Mouse (Mus musculus) spleen, adult 2 months (tissue): ENCODE results near the gene Slc24a3. TPM values are rescaled to one million over a fixed set of nuclear protein-coding genes. Genes with fewer than 3 reads are reported as not detected.

Source experiments
- DNase-seq, 2 experiments: peaks; one replicate each; pipeline versions ENCODE4 v3.0.0 to v3.0.0-alpha.2; 2012 to 2021; ENCODE audit warnings: low spot score in 2 of 2, low read depth in 1 of 2
- H3K27ac ChIP-seq: fragments of 200-500 bp; 2 replicates; pipeline ENCODE4 v1.5.1; 2012; ENCODE audit warnings: low read length, inconsistent platforms; ENCODE audit not compliant: insufficient read depth
- H3K27me3 ChIP-seq: fragments of 200-500 bp; 2 replicates; pipeline ENCODE4 v1.6.1; 2012; ENCODE audit warnings: mild to moderate bottlenecking, moderate library complexity, low read length, inconsistent platforms; ENCODE audit not compliant: control insufficient read depth, insufficient read depth
- H3K36me3 ChIP-seq: fragments of 200-500 bp; 2 replicates; pipeline ENCODE4 v1.6.1; 2012; ENCODE audit warnings: mild to moderate bottlenecking, low read length, inconsistent platforms; ENCODE audit not compliant: control insufficient read depth, insufficient read depth
- H3K4me1 ChIP-seq: fragments of 200-500 bp; 2 replicates; pipeline ENCODE4 v1.6.1; 2011; ENCODE audit warnings: inconsistent platforms; ENCODE audit not compliant: control insufficient read depth, insufficient read depth, insufficient read length
- H3K4me3 ChIP-seq: fragments of 200-500 bp; 2 replicates; pipeline ENCODE4 v1.5.1; 2011; ENCODE audit warnings: mild to moderate bottlenecking, inconsistent platforms; ENCODE audit not compliant: insufficient read depth, insufficient read length; ENCODE audit errors: extremely low read depth
- CTCF ChIP-seq: fragments of 200-500 bp; IDR thresholded peaks from 2 replicates; pipeline ENCODE4 v1.5.1; 2011; ENCODE audit warnings: mild to moderate bottlenecking, inconsistent platforms; ENCODE audit not compliant: insufficient read depth, insufficient read length, insufficient replicate concordance; ENCODE audit errors: extremely low read depth
- POLR2A ChIP-seq: fragments of 200-500 bp; IDR thresholded peaks from 2 replicates; pipeline ENCODE4 v1.6.1; 2011; ENCODE audit warnings: low read depth, low read length, inconsistent platforms
- WGBS: fragments of 180-500 bp; shearing (Covaris S2); methylation state at CpG from one replicate; pipeline ENCODE4 v1.1.7; 2018; 5-methylcytosine and 5-hydroxymethylcytosine counted together
- polyA plus RNA-seq: library from polyadenylated mRNA; depleted of rRNA; stranded (reverse); fragments of >200 nt; gene quantifications from 2 replicates; pipeline ENCODE4 v1.2.3, GENCODE M21; 2012

Slc24a3 gene
- polyA plus RNA-seq, 1 experiment, result 1.9 TPM

DNA sequence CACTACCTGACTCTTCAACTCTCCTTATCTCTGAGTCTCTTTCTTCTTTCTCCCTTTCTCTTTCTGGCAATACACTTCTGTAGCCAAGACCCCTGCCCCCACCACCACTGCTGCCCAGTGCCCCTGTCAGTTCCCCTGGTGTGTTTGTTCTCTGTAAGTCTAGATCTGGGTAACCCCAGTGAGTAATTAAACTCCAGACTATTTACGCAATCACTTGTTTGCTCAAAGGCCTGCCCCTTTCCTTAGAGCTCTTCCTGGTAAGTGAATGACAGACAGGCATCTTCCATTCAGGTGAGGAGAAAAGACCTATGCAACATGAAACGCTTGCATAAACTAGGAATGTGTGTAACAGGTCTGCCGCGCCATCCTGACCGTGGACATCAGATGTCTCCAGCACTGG, 430.3 kb downstream of the Slc24a3 start:
- WGBS, result 94% methylated on average over 5 of the region's 5 CpGs
- Histone ChIP-seq H3K27me3 (no peaks in the 10 kb centered on the region), H3K36me3 (no peaks in the 10 kb centered on the region), H3K4me3 (no peak overlapping the region), H3K27ac (no peak overlapping the region), H3K4me1 (no peaks in the 10 kb centered on the region)
- TF ChIP-seq CTCF (no peak), POLR2A (no peak)
- no peak for DNase-seq

DNA sequence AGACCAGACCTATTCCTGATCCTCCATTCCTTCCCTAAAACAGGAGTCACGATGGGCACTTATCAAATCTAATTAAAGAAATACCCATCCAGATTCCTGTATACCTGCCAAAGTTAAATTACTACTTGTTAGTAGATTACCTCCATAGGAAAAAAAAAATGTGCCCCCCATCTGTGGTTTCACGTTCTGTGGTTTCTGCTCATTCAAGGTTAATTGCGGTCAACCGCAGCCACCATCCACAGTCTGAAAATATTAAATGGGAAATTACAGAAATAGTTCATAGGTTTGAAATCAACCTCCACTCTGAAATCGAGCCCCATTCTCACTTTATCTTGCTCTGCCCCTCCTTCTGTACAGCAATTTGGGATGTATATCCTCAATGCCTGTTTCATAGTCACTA, 440.3 kb downstream of the Slc24a3 start:
- WGBS, result 15% methylated on average over 5 of the region's 5 CpGs
- H3K4me3 ChIP-seq, result no peak overlapping the region
- no peaks in the 10 kb centered on the region for H3K36me3 ChIP-seq

DNA sequence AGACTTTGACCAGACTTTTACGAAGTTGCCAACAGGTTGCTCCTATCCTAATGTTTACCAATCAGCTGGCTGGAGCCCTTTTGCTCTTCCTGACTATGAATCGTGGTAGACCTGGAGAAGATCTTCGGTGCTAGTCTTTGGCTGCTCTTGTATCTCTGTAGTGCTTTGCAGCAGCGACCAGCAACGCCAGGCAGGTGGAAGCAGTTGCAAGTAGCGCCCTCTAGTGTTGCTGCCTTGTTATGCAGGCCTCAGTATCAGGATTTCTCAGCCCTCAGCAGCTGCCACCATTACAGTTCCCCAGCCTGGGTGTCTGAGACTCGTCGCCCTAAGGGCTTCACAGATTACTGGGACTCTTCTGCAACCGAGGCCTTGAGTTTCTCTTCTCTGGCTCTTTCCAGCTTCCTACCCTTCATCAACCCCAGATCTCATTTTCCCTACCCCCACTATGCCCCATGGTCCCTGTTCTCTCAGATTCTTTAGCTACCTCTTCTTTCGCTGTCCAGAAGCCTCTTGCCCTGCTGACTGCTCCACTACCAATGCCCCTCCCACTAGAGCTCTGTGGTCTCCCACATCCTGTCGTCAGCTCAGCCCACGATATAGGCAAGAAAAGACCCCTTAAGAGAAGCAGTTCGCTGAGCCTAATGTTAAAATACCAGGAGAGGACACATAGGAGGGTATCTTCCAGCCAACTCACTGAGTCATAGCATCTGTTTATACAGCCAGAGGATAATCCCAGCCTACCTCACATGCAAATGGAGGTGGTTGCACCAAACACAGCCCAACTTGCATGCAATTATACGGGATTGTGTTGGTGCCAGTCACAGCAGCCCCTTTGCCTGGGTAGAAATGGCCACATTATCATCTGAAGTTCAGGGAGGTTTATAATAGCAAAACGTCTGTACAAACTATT, 443.5 kb downstream of the Slc24a3 start:
- DNase-seq, result no peak
- Histone ChIP-seq H3K36me3 (no peaks in the 10 kb centered on the region), H3K27me3 (no peaks in the 10 kb centered on the region), H3K27ac (no peak overlapping the region), H3K4me3 (no peak overlapping the region), H3K4me1 (no peaks in the 10 kb centered on the region)
- TF ChIP-seq CTCF (peak; percentile 37; the same call in 1 of the 2 replicates), POLR2A (no peak)
- WGBS, result 23% methylated on average over 15 of the region's 15 CpGs

More for the DNA sequence above, 440.3 kb downstream of the Slc24a3 start:
- no peaks in the 10 kb centered on the region for H3K4me1 ChIP-seq
- no peaks in the 10 kb centered on the region for H3K27me3 ChIP-seq
- H3K27ac ChIP-seq, result no peak overlapping the region
- no peak for TF ChIP-seq POLR2A
- no peak for TF ChIP-seq CTCF
- no peak for DNase-seq

DNA sequence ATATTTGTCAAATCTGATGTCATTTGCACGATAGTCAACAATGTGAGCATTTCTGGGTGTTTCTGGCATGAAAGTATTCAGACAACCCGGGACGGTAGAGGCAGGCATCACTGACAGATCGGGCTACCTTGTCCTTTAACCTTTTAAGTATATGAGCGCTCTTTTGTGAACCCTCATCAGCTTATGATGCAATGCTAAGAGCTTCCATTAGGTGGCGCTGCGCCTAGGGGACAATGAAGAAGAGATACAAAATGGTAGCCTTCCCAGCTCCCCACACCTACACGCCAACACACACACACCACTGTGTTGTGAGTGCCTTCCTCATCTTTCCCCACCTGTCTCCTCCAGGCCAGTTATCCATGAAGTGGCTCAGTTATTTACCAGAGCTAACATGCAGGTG, 445.4 kb downstream of the Slc24a3 start:
- DNase-seq, result no peak
- Histone ChIP-seq H3K27me3 (no peaks in the 10 kb centered on the region), H3K27ac (no peak overlapping the region), H3K4me3 (no peak overlapping the region), H3K36me3 (no peaks in the 10 kb centered on the region), H3K4me1 (no peaks in the 10 kb centered on the region)
- TF ChIP-seq POLR2A, result no peak
- no peak for TF ChIP-seq CTCF
- WGBS, result 71% methylated on average over 8 of the region's 8 CpGs

DNA sequence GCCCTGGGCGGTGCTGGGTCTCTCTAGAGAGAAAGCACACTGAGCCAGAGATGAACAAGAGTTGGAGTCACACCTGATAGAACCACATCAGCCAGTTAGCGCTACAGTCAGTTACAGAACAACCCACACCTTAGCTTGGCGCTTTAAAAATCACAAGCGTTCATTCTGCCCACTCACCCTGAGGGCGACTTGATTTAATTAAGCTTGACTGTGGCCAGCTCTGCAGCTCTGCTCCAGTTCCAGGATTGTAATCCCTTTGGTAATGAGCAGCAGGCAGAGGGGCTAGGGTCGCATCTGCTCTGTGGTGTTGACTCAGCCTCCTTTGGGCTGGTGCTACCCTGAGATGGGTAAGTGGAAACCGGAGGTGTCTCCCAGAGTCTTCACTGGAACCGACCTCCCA, 446.2 kb downstream of the Slc24a3 start:
- no peaks in the 10 kb centered on the region for H3K36me3 ChIP-seq
- TF ChIP-seq POLR2A, result no peak
- TF ChIP-seq CTCF, result no peak

DNA sequence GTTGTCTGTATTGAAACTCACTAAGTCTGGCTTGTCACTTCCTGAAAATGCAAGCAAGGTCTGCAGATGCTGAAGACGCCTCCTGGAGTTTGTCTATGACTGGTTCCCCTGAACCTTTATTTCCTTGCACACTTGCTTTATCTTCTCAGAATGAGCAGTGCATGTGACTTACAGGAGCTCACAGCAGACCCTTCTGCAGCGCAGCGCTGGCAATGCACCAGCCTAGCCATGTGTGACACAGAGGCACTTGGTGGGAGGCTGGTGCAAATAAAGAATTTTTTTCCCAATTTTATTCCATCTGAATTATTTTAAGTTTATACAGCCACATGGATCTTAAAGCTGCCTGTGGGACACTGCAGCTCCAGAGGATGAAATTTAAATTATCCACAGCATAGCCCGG, 452.1 kb downstream of the Slc24a3 start:
- Histone ChIP-seq H3K27ac (no peak overlapping the region), H3K4me3 (no peak overlapping the region), H3K36me3 (no peaks in the 10 kb centered on the region), H3K27me3 (no peaks in the 10 kb centered on the region), H3K4me1 (no peaks in the 10 kb centered on the region)
- WGBS, result 85% methylated on average over 4 of the region's 4 CpGs
- TF ChIP-seq CTCF, result no peak
- TF ChIP-seq POLR2A, result no peak
- no peak for DNase-seq

More for the DNA sequence above, 446.2 kb downstream of the Slc24a3 start:
- Histone ChIP-seq H3K27me3 (no peaks in the 10 kb centered on the region), H3K27ac (no peak overlapping the region), H3K4me3 (no peak overlapping the region), H3K4me1 (no peaks in the 10 kb centered on the region)
- WGBS, result 89% methylated on average over 8 of the region's 8 CpGs
- no peak for DNase-seq

DNA sequence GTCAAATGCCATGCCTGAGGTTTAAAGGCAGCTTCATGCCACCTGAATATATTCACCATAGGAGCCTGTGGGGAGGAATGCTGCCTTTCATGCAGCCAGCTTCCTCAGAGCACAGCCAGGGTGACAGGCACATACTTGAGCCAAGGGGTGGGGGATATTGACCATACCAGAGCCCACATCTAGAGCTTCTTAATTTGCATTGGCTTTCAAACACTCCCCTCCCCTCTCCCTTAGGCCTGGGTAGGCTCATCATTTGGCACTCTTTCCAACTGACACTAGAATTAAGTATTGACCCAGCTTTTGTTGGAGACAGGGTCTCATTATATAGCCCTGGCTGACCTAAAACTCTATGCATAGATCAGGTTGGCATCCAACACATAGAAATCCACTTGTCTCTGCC, 453.2 kb downstream of the Slc24a3 start:
- Histone ChIP-seq H3K4me3 (no peak overlapping the region), H3K4me1 (no peaks in the 10 kb centered on the region), H3K27ac (no peak overlapping the region), H3K27me3 (no peaks in the 10 kb centered on the region), H3K36me3 (no peaks in the 10 kb centered on the region)
- TF ChIP-seq CTCF (no peak), POLR2A (no peak)
- DNase-seq, result no peak
